Comparison of ENCODE assay signal across 21 mouse cellular contexts in genomic region chr5:131703729-131704128, GRCm38 (mm10).
DNase-seq lines count a peak whose midpoint lies in the region; ATAC-seq and TF ChIP-seq lines count a peak whose summit lies in the region.
"Had no signal": no experiment of that assay in that cellular context is flagged by ENCODE, and none has a peak within 500 bp of the region (broad histone marks: within the 10 kb centered on the region; RNA-seq: fewer than 3 reads in every experiment).

No protein-coding gene starts in this region.

- H3K9ac ChIP-seq in midbrain, postnatal 0 days (replicated peaks; ENCODE audit: low read length, poor library complexity, severe bottlenecking) = no peak overlapping the region
- H3K9ac ChIP-seq: embryonic facial prominence, embryonic 13.5 days; forebrain, embryonic 12.5 days; kidney, embryonic 15.5 days; liver, postnatal 0 days; midbrain, embryonic 13.5 days; neural tube, embryonic 13.5 days had no signal

- H3K4me1 ChIP-seq in midbrain, postnatal 0 days (ENCODE audit: insufficient read depth, low read length) = no peaks in the 10 kb centered on the region
- H3K4me1 ChIP-seq in midbrain, embryonic 10.5 days = no peaks in the 10 kb centered on the region
- H3K4me1 ChIP-seq: embryonic facial prominence, embryonic 13.5 days; kidney, embryonic 15.5 days had no signal

- no peaks in the 10 kb centered on the region for H3K9me3 ChIP-seq in midbrain, postnatal 0 days (ENCODE audit: low read length)
- H3K9me3 ChIP-seq in midbrain, embryonic 10.5 days (replicated peaks) = no peaks in the 10 kb centered on the region
- H3K9me3 ChIP-seq: embryonic facial prominence, embryonic 13.5 days; forebrain, embryonic 12.5 days; heart, embryonic 10.5 days; kidney, embryonic 15.5 days; midbrain, embryonic 13.5 days; neural tube, embryonic 13.5 days had no signal

- ATAC-seq in midbrain, postnatal 0 days (ENCODE audit: low FRiP score) = no peak
- no peak for ATAC-seq in frontal cortex, adult (ENCODE audit: low TSS enrichment)
- ATAC-seq: activated CD4-positive, CD25-positive, alpha-beta regulatory T cell, adult 4 months; liver, postnatal 0 days; midbrain, embryonic 13.5 days had no signal

- no peaks in the 10 kb centered on the region for H3K27me3 ChIP-seq in midbrain, postnatal 0 days (ENCODE audit: insufficient read depth, low read length)
- 0 out of 2 replicates have a peak, but pooled peaks cover 6% of the 10 kb centered on the region for H3K27me3 ChIP-seq in midbrain, embryonic 10.5 days (ENCODE audit: low read depth, poor library complexity, severe bottlenecking)
- H3K27me3 ChIP-seq: embryonic facial prominence, embryonic 13.5 days; forebrain, embryonic 12.5 days; midbrain, embryonic 13.5 days had no signal

- no peak overlapping the region for H3K27ac ChIP-seq in midbrain, postnatal 0 days (ENCODE audit: low read depth, low read length)
- no peak overlapping the region for H3K27ac ChIP-seq in midbrain, embryonic 10.5 days (replicated peaks)
- H3K27ac ChIP-seq: embryonic facial prominence, embryonic 13.5 days; forebrain, embryonic 12.5 days; heart, embryonic 10.5 days; kidney, embryonic 15.5 days; left cerebral cortex, adult 2 months; midbrain, embryonic 13.5 days; neural tube, embryonic 13.5 days had no signal

- H3K4me3 ChIP-seq in midbrain, postnatal 0 days (ENCODE audit: low read depth, low read length) = no peak overlapping the region
- no peak overlapping the region for H3K4me3 ChIP-seq in midbrain, embryonic 10.5 days
- H3K4me3 ChIP-seq: embryonic facial prominence, embryonic 13.5 days; erythroblast, embryonic 14.5 days; forebrain, embryonic 12.5 days; heart, embryonic 10.5 days; kidney, embryonic 15.5 days; left cerebral cortex, adult 2 months; midbrain, embryonic 13.5 days; neural tube, embryonic 13.5 days had no signal

- no peaks in the 10 kb centered on the region for H3K36me3 ChIP-seq in midbrain, postnatal 0 days (ENCODE audit: insufficient read depth, low read length)
- no peaks in the 10 kb centered on the region for H3K36me3 ChIP-seq in midbrain, embryonic 10.5 days
- H3K36me3 ChIP-seq: embryonic facial prominence, embryonic 13.5 days; forebrain, embryonic 12.5 days; heart, embryonic 10.5 days; kidney, embryonic 15.5 days; midbrain, embryonic 13.5 days; neural tube, embryonic 13.5 days had no signal

- WGBS in midbrain, postnatal 0 days = 77% methylated on average over 6 of the region's 6 CpGs
- 73% methylated on average over 6 of the region's 6 CpGs for WGBS in midbrain, embryonic 10.5 days

- H3K4me2 ChIP-seq in midbrain, postnatal 0 days (ENCODE audit: low read depth, low read length, poor library complexity, severe bottlenecking) = no peak overlapping the region
- H3K4me2 ChIP-seq: embryonic facial prominence, embryonic 13.5 days; forebrain, embryonic 12.5 days; kidney, embryonic 15.5 days; midbrain, embryonic 13.5 days; neural tube, embryonic 13.5 days had no signal

- TF ChIP-seq CTCF in midbrain, postnatal 0 days (IDR thresholded peaks at IDR 0.05) = no peak

- DNase-seq in midbrain, postnatal 0 days (ENCODE audit: low spot score) = peak; percentile 17
- no peak for DNase-seq in midbrain, embryonic 10.5 days (ENCODE audit: low spot score)
- peak; percentile 13 for DNase-seq in cerebellum, adult 8-10 months
- DNase-seq in cerebellum, postnatal 25 days = peak; percentile 39 to 59
- DNase-seq in mesoderm, embryonic 11.5 days (ENCODE audit: low read depth, low spot score) = peak; percentile 64
- no peak for DNase-seq in ovary, postnatal 14 days (ENCODE audit: low spot score)
- DNase-seq: adrenal gland, adult 8-10 months; kidney, adult 11 months; liver, postnatal 0 days; lung, postnatal 10 days; spleen, adult 18-20 months had no signal

Comparison
In these comparisons a context has a peak if more than half of its experiments do, and no peak if none do; other contexts are left out.
1. DNase-seq: peak in midbrain, postnatal 0 days (single experiment), cerebellum, adult 8-10 months (single experiment), cerebellum, postnatal 25 days (2 of 2) and mesoderm, embryonic 11.5 days (single experiment); none in midbrain, embryonic 10.5 days (single experiment) and ovary, postnatal 14 days (single experiment).